Mouse (Mus musculus): ENCODE measurements at regions not wholly inside any gene's neighbourhood (a gene's known extent, or its start where the extent isn't known, plus 50 kb on each side); places are given as distances from the start of the nearest gene placed in this dataset.

GRCm38 (mm10) chr3:65464769-65465168 is 63.4 kb upstream of the Tiparp start:
- Histone ChIP-seq H3K4me1 (ENCODE audit: insufficient read depth, low read depth, low read length) (no peaks in the 10 kb centered on the region), H3K9me3 (ENCODE audit: low read length) (no peaks in the 10 kb centered on the region), H3K9ac (replicated peaks; ENCODE audit: low read depth) (no peak overlapping the region), H3K36me3 (ENCODE audit: insufficient read depth, low read length) (no peaks in the 10 kb centered on the region), H3K4me2 (replicated peaks; ENCODE audit: low read depth, low read length) (no peak overlapping the region), H3K4me3 (ENCODE audit: low read depth, low read length) (no peak overlapping the region), H3K27me3 (replicated peaks; ENCODE audit: insufficient read depth, low read length) (no peaks in the 10 kb centered on the region), H3K27ac (ENCODE audit: low read length) (no peak overlapping the region)
- TF ChIP-seq CTCF (IDR thresholded peaks at IDR 0.05) (no peak), EP300 (IDR thresholded peaks at IDR 0.05) (no peak)
- DNase-seq (ENCODE audit: low spot score) (no peak), ATAC-seq (peak; percentile 60)
- WGBS = 40% methylated on average over 5 of the region's 5 CpGs

GRCm38 (mm10) chr3:65460936-65461335 is 67.3 kb upstream of the Tiparp start:
- Histone ChIP-seq H3K27ac (ENCODE audit: low read length) (no peak overlapping the region), H3K4me3 (ENCODE audit: low read depth, low read length) (no peak overlapping the region), H3K9ac (replicated peaks; ENCODE audit: low read depth) (no peak overlapping the region), H3K4me2 (replicated peaks; ENCODE audit: low read depth, low read length) (no peak overlapping the region), H3K9me3 (ENCODE audit: low read length) (no peaks in the 10 kb centered on the region), H3K36me3 (ENCODE audit: insufficient read depth, low read length) (no peaks in the 10 kb centered on the region), H3K27me3 (replicated peaks; ENCODE audit: insufficient read depth, low read length) (no peaks in the 10 kb centered on the region), H3K4me1 (ENCODE audit: insufficient read depth, low read depth, low read length) (no peaks in the 10 kb centered on the region; the same call in 1 of the 2 replicates)
- TF ChIP-seq CTCF (IDR thresholded peaks at IDR 0.05) (no peak), EP300 (IDR thresholded peaks at IDR 0.05) (no peak)
- DNase-seq (ENCODE audit: low spot score) = no peak
- WGBS = 43% methylated on average over 4 of the region's 4 CpGs
- ATAC-seq = no peak

- ATAC-seq (peak; percentile 59), DNase-seq (ENCODE audit: low spot score) (peak; percentile 15)
- Histone ChIP-seq H3K9me3 (ENCODE audit: low read length) (no peaks in the 10 kb centered on the region), H3K9ac (replicated peaks; ENCODE audit: low read depth) (no peak overlapping the region), H3K27ac (ENCODE audit: low read length) (no peak overlapping the region), H3K27me3 (replicated peaks; ENCODE audit: insufficient read depth, low read length) (no peaks in the 10 kb centered on the region), H3K4me1 (ENCODE audit: insufficient read depth, low read depth, low read length) (no peaks in the 10 kb centered on the region; the same call in 1 of the 2 replicates), H3K4me3 (ENCODE audit: low read depth, low read length) (no peak overlapping the region), H3K36me3 (ENCODE audit: insufficient read depth, low read length) (no peaks in the 10 kb centered on the region), H3K4me2 (replicated peaks; ENCODE audit: low read depth, low read length) (no peak overlapping the region)
- no peak for TF ChIP-seq EP300 (IDR thresholded peaks at IDR 0.05)
- no peak for TF ChIP-seq CTCF (IDR thresholded peaks at IDR 0.05)
- 53% methylated on average over 5 of the region's 5 CpGs for WGBS
These were observed 67.3 kb upstream of the Ssr3 start for GRCm38 (mm10) chr3:65459702-65460101.

GRCm38 (mm10) chr3:65457931-65458330 is 65.5 kb upstream of the Ssr3 start:
- DNase-seq (ENCODE audit: low spot score) (no peak), ATAC-seq (no peak)
- Histone ChIP-seq H3K4me2 (replicated peaks; ENCODE audit: low read depth, low read length) (no peak overlapping the region), H3K4me3 (ENCODE audit: low read depth, low read length) (no peak overlapping the region), H3K9ac (replicated peaks; ENCODE audit: low read depth) (no peak overlapping the region), H3K9me3 (ENCODE audit: low read length) (no peaks in the 10 kb centered on the region), H3K27me3 (replicated peaks; ENCODE audit: insufficient read depth, low read length) (no peaks in the 10 kb centered on the region), H3K36me3 (ENCODE audit: insufficient read depth, low read length) (no peaks in the 10 kb centered on the region), H3K27ac (ENCODE audit: low read length) (no peak overlapping the region), H3K4me1 (ENCODE audit: insufficient read depth, low read depth, low read length) (no peaks in the 10 kb centered on the region; the same call in 1 of the 2 replicates)
- TF ChIP-seq EP300 (IDR thresholded peaks at IDR 0.05) (no peak), CTCF (IDR thresholded peaks at IDR 0.05) (no peak)
- 61% methylated on average over 6 of the region's 6 CpGs for WGBS

GRCm38 (mm10) chr3:65455597-65456284 is 63.3 kb upstream of the Ssr3 start:
- DNase-seq (ENCODE audit: low spot score) = peak; percentile 73
- Histone ChIP-seq H3K27me3 (replicated peaks; ENCODE audit: insufficient read depth, low read length) (no peaks in the 10 kb centered on the region), H3K4me3 (ENCODE audit: low read depth, low read length) (no peak overlapping the region), H3K27ac (ENCODE audit: low read length) (peak overlapping the region; percentile 10; the same call in 1 of the 2 replicates), H3K36me3 (ENCODE audit: insufficient read depth, low read length) (no peaks in the 10 kb centered on the region), H3K4me2 (replicated peaks; ENCODE audit: low read depth, low read length) (no peak overlapping the region), H3K9me3 (ENCODE audit: low read length) (no peaks in the 10 kb centered on the region), H3K4me1 (ENCODE audit: insufficient read depth, low read depth, low read length) (no peaks in the 10 kb centered on the region; the same call in 1 of the 2 replicates), H3K9ac (replicated peaks; ENCODE audit: low read depth) (no peak overlapping the region)
- whole genome bisulfite sequencing = 41% methylated on average over 14 of the region's 14 CpGs
- peak; percentile 84 for ATAC-seq
- TF ChIP-seq CTCF (IDR thresholded peaks at IDR 0.05) (no peak), EP300 (IDR thresholded peaks at IDR 0.05) (peak; percentile 55; the same call in 1 of the 2 replicates)

- 89% methylated on average over 7 of the region's 7 CpGs for WGBS
- Histone ChIP-seq H3K4me2 (replicated peaks; ENCODE audit: low read depth, low read length) (no peak overlapping the region), H3K4me3 (ENCODE audit: low read depth, low read length) (no peak overlapping the region), H3K9ac (replicated peaks; ENCODE audit: low read depth) (no peak overlapping the region), H3K27ac (ENCODE audit: low read length) (no peak overlapping the region), H3K4me1 (ENCODE audit: insufficient read depth, low read depth, low read length) (no peaks in the 10 kb centered on the region; the same call in 1 of the 2 replicates), H3K36me3 (ENCODE audit: insufficient read depth, low read length) (no peaks in the 10 kb centered on the region), H3K27me3 (replicated peaks; ENCODE audit: insufficient read depth, low read length) (no peaks in the 10 kb centered on the region), H3K9me3 (ENCODE audit: low read length) (no peaks in the 10 kb centered on the region)
- TF ChIP-seq CTCF (IDR thresholded peaks at IDR 0.05) (no peak), EP300 (IDR thresholded peaks at IDR 0.05) (no peak)
- no peak for DNase-seq (ENCODE audit: low spot score)
- ATAC-seq = no peak
These were observed 61.9 kb upstream of the Ssr3 start for GRCm38 (mm10) chr3:65454301-65454700.

All from lung, postnatal 0 days (tissue).